Mouse (Mus musculus): ENCODE results near the gene Ube2o. TPM values are rescaled to one million over a fixed set of nuclear protein-coding genes. Genes with fewer than 3 reads are reported as not detected.

Ube2o gene
- polyA plus RNA-seq (2014; fragmentation: Nextera tagmentation; extraction: Ambion mirVana) = 14.7 and 17.1 TPM in 2 replicates

DNA sequence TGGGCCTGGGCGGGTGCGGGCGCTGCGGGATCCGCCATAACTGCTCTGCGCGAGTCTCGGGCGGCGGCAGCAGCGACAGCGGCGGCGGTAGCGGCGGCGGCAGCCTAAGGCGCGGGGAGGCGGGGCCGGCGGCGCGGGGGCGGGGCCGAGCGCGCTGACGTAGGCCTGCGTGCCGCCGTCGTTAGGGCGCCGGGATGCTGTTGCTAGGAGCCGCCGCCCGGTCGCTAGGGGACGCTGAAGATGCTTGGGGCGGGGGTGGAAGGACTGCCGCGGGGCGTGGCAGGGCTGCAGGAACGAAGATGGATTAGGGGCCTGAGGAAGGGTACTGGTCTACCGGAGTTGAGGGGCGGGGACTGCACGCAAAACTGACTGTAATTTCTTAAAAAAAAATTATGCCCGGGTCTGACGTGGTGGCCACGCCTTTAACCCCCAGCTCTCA lies at the start of gene Ube2o:
TSS of gene Ube2o (minus strand) at position 72 of the 439 bp plus-strand sequence.
- no peaks in the 10 kb centered on the region for H3K36me3 ChIP-seq (ENCODE audit: control insufficient read depth, insufficient read depth, low read length)
- WGBS (ENCODE audit: insufficient replicate concordance) = 3% methylated on average over 23 of the region's 51 CpGs
- H3K27ac ChIP-seq (ENCODE audit: low read depth, low read length) = peak within 1 kb of the TSS; percentile 86
- H3K4me2 ChIP-seq = peak within 1 kb of the TSS; percentile 93
- ATAC-seq (replicated peaks; ENCODE audit: insufficient number of reproducible peaks, low FRiP score, low TSS enrichment) = peak; percentile 86
- no peaks in the 10 kb centered on the region for H3K27me3 ChIP-seq (ENCODE audit: control insufficient read depth, insufficient read depth, low read length)
- H3K9me3 ChIP-seq (replicated peaks; ENCODE audit: control insufficient read depth, low read length) = no peaks in the 10 kb centered on the region
- peak within 1 kb of the TSS; percentile 98 for H3K4me3 ChIP-seq (ENCODE audit: low read depth, low read length)
- peak within 1 kb of the TSS; percentile 94 for H3K9ac ChIP-seq (ENCODE audit: low read depth, low read length)
- H3K4me1 ChIP-seq (ENCODE audit: control insufficient read depth, insufficient read depth, low read length) = peaks cover 29% of the 10 kb centered on the region

DNA sequence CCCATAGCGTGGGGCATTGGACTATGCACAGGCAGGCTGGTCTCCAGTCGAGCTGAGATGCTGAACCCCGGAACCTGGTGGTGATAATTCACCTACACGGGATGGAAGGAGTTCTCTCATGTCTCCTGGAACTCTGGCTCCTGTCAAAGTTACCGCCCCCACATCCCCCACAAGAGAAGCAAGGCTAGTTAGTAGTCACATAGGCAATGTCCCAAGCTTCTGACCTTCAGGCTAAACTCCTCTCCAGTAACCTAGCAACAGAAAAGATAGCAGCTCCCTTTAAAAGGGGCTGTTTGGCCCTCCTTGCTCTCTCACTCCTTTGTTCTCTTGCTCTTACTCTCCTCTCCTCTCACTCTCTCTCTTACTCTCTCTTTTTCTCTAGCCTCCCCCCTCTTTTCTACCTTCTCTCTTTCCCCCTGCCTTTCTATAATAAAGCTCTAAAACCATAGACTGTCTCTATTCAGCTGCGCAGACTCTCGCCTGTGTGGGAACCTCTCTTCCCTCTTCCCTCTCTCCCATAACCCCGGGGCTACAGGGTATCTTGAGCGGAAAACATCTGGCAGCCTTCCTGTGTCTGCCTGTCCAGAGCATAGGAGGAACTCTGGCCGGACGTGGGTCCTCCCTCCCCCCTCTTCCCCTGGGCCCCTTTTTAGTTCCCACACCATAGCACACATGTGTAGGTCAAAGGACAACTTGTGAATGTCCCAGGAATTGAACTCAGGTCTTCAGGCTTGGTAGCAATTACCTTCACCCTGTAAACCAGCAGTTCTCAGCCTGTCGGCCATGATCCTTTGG lies 49.1 kb upstream of the Ube2o start:
- no peaks in the 10 kb centered on the region for H3K27me3 ChIP-seq (ENCODE audit: control insufficient read depth, insufficient read depth, low read length)
- no peak for ATAC-seq (replicated peaks; ENCODE audit: insufficient number of reproducible peaks, low FRiP score, low TSS enrichment)
- H3K4me2 ChIP-seq = no peak overlapping the region
- no peaks in the 10 kb centered on the region for H3K36me3 ChIP-seq (ENCODE audit: control insufficient read depth, insufficient read depth, low read length)
- H3K4me3 ChIP-seq (ENCODE audit: low read depth, low read length) = no peak overlapping the region
- H3K4me1 ChIP-seq (ENCODE audit: control insufficient read depth, insufficient read depth, low read length) = peaks cover 17% of the 10 kb centered on the region
- H3K27ac ChIP-seq (ENCODE audit: low read depth, low read length) = peak overlapping the region; percentile 57
- no peaks in the 10 kb centered on the region for H3K9me3 ChIP-seq (replicated peaks; ENCODE audit: control insufficient read depth, low read length)
- no peak overlapping the region for H3K9ac ChIP-seq (ENCODE audit: low read depth, low read length)
- 36% methylated on average over 12 of the region's 12 CpGs for WGBS (ENCODE audit: insufficient replicate concordance)

DNA sequence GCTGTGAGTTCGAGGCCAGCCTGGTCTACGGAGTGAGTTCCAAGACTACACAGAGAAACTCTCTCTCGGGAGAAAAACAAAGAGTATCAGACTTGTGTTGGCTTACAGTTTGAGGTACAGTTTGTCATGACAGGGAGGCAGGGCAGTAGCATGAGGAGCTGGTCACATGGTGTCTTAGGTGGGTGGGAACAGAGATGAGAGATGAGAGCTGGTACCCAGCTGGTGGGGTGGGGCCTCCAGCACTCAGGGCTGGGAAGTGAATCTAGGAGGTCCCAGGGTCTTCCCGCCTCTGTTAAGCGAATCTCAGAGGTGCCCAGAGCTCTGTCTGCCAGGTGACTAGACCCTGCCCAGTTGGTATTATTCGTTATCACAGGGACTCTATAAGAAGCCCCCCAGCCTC lies 48.2 kb upstream of the Ube2o start:
- H3K9ac ChIP-seq (ENCODE audit: low read depth, low read length) = no peak overlapping the region
- ATAC-seq (replicated peaks; ENCODE audit: insufficient number of reproducible peaks, low FRiP score, low TSS enrichment) = no peak
- no peaks in the 10 kb centered on the region for H3K36me3 ChIP-seq (ENCODE audit: control insufficient read depth, insufficient read depth, low read length)
- H3K4me3 ChIP-seq (ENCODE audit: low read depth, low read length) = no peak overlapping the region
- 81% methylated on average over 6 of the region's 6 CpGs for WGBS (ENCODE audit: insufficient replicate concordance)
- H3K4me2 ChIP-seq = no peak overlapping the region; the same call in 1 of the 2 replicates
- H3K27me3 ChIP-seq (ENCODE audit: control insufficient read depth, insufficient read depth, low read length) = no peaks in the 10 kb centered on the region
- peaks cover 26% of the 10 kb centered on the region for H3K4me1 ChIP-seq (ENCODE audit: control insufficient read depth, insufficient read depth, low read length)
- H3K9me3 ChIP-seq (replicated peaks; ENCODE audit: control insufficient read depth, low read length) = no peaks in the 10 kb centered on the region
- peak overlapping the region; percentile 50 for H3K27ac ChIP-seq (ENCODE audit: low read depth, low read length)

DNA sequence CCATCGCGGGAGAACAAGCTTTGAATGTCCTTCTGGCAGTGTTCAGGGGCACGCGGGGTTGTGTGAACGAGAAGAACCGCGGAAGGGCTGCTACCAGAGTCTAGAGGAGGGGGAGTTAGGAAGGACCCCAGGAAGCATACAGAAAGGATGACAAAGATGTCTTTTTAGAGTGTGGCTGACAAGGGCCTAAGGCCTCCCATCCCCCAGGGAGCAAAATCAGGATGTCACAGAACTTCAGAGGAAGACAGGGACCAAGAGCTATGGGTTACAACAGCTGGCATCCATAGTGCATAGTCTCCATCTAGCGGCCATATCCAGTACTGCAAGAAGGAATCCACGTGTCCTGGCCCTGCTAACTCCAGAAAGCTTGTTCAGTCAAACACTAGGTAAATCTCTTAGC lies 47.5 kb upstream of the Ube2o start:
- no peak overlapping the region for H3K27ac ChIP-seq (ENCODE audit: low read depth, low read length)
- ATAC-seq (replicated peaks; ENCODE audit: insufficient number of reproducible peaks, low FRiP score, low TSS enrichment) = no peak
- H3K4me1 ChIP-seq (ENCODE audit: control insufficient read depth, insufficient read depth, low read length) = peaks cover 29% of the 10 kb centered on the region
- H3K36me3 ChIP-seq (ENCODE audit: control insufficient read depth, insufficient read depth, low read length) = no peaks in the 10 kb centered on the region
- 55% methylated on average over 9 of the region's 9 CpGs for WGBS (ENCODE audit: insufficient replicate concordance)
- H3K4me2 ChIP-seq = no peak overlapping the region; the same call in 1 of the 2 replicates
- H3K9me3 ChIP-seq (replicated peaks; ENCODE audit: control insufficient read depth, low read length) = no peaks in the 10 kb centered on the region
- no peak overlapping the region for H3K9ac ChIP-seq (ENCODE audit: low read depth, low read length)
- no peak overlapping the region for H3K4me3 ChIP-seq (ENCODE audit: low read depth, low read length)
- H3K27me3 ChIP-seq (ENCODE audit: control insufficient read depth, insufficient read depth, low read length) = no peaks in the 10 kb centered on the region

DNA sequence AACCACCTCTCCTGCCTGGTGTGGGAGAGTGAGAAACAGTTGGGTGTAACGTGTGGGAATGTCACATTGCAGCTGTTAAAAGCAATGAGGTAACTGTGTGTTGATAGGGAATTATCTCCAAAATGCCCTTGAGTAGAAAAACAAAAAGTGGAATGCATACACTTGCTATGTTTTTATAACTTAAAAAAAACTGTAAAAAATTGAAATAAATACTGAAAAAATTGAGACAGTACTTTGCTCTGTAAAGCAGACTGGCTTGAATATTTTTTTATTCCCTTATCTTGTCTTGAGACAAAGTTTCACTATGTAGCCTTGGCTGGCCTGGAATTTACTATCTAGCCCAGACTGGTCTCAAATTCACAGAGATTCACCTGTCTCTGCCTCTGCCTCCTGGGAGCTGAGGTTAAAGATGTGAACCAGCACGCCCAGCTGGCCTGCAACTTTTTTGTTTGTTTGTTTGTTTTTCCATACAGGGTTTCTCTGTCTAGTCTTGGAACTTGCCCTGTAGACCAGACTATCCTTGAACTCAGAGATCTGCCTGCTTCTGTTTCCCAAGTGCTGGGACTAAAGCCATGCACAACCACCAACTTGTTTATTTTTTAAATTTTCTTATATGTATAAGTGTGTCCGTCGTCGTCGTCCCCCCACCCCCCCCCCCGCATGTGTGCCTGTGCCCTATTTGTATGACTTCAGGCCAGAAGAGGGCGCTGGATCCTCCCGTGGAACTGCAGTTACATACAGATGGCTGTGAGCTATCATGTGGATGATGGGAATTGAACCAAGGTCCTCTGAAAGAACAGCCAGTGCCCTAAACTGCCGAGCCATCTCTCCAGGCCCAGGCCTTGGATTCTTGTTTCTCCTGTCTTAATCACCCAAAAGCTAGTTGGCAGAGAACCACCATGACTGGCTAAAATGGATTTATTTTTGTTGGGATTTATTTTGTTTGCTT lies 46.1 kb upstream of the Ube2o start:
- Histone ChIP-seq H3K27me3 (ENCODE audit: control insufficient read depth, insufficient read depth, low read length) (no peaks in the 10 kb centered on the region), H3K9ac (ENCODE audit: low read depth, low read length) (no peak overlapping the region), H3K36me3 (ENCODE audit: control insufficient read depth, insufficient read depth, low read length) (no peaks in the 10 kb centered on the region), H3K4me2 (no peak overlapping the region), H3K9me3 (replicated peaks; ENCODE audit: control insufficient read depth, low read length) (no peaks in the 10 kb centered on the region), H3K27ac (ENCODE audit: low read depth, low read length) (no peak overlapping the region; the same call in 1 of the 2 replicates), H3K4me3 (ENCODE audit: low read depth, low read length) (no peak overlapping the region), H3K4me1 (ENCODE audit: control insufficient read depth, insufficient read depth, low read length) (peaks cover 39% of the 10 kb centered on the region)
- ATAC-seq (replicated peaks; ENCODE audit: insufficient number of reproducible peaks, low FRiP score, low TSS enrichment) = no peak
- WGBS (ENCODE audit: insufficient replicate concordance) = 36% methylated on average over 10 of the region's 10 CpGs

DNA sequence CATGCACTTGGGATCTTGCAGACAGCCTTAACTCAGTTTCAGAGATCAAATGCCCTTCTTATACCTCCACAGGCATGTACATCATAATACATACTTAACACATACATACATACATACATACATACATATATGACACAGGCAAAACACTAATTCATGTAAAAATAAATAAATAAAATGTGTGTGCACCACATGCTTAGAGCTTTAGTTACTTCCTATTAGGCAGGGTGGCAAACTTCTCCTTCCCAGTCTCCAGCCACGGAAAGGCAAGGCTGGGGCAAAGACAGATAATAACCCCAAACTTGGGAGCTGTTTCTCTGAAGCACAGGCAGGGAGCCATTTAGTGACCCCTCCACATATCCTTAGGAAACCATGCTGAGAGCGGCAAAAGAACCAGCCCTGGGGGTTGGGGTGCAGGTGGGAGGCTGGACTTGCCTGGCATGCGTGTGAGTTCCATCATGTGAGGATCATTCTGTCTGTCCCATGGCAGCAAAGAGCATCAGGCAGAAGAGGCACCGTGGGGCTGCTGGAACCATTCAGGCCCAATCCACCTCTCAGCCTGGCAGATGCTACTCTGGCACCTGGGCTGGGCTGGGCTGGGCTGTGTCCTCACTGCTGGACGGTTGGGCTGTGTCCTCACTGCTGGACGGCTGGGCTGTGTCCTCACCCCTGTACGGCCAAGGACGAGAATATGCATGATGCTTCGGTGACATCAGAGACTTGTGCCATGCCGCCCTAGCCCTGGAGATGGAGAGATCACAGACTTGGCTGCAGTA lies 45.2 kb upstream of the Ube2o start, which contains the start of gene Rhbdf2:
TSS of gene Rhbdf2 (minus strand) at position 721 of the 773 bp plus-strand sequence.
- H3K27me3 ChIP-seq (ENCODE audit: control insufficient read depth, insufficient read depth, low read length) = no peaks in the 10 kb centered on the region
- no peak within 1 kb of the TSS for H3K4me2 ChIP-seq
- no peaks in the 10 kb centered on the region for H3K9me3 ChIP-seq (replicated peaks; ENCODE audit: control insufficient read depth, low read length)
- 47% methylated on average over 10 of the region's 10 CpGs for WGBS (ENCODE audit: insufficient replicate concordance)
- peak within 1 kb of the TSS; percentile 22; the same call in 1 of the 2 replicates for H3K27ac ChIP-seq (ENCODE audit: low read depth, low read length)
- no peak within 1 kb of the TSS for H3K9ac ChIP-seq (ENCODE audit: low read depth, low read length)
- ATAC-seq (replicated peaks; ENCODE audit: insufficient number of reproducible peaks, low FRiP score, low TSS enrichment) = no peak
- H3K4me3 ChIP-seq (ENCODE audit: low read depth, low read length) = no peak within 1 kb of the TSS
- H3K4me1 ChIP-seq (ENCODE audit: control insufficient read depth, insufficient read depth, low read length) = peaks cover 47% of the 10 kb centered on the region
- H3K36me3 ChIP-seq (ENCODE audit: control insufficient read depth, insufficient read depth, low read length) = no peaks in the 10 kb centered on the region

DNA sequence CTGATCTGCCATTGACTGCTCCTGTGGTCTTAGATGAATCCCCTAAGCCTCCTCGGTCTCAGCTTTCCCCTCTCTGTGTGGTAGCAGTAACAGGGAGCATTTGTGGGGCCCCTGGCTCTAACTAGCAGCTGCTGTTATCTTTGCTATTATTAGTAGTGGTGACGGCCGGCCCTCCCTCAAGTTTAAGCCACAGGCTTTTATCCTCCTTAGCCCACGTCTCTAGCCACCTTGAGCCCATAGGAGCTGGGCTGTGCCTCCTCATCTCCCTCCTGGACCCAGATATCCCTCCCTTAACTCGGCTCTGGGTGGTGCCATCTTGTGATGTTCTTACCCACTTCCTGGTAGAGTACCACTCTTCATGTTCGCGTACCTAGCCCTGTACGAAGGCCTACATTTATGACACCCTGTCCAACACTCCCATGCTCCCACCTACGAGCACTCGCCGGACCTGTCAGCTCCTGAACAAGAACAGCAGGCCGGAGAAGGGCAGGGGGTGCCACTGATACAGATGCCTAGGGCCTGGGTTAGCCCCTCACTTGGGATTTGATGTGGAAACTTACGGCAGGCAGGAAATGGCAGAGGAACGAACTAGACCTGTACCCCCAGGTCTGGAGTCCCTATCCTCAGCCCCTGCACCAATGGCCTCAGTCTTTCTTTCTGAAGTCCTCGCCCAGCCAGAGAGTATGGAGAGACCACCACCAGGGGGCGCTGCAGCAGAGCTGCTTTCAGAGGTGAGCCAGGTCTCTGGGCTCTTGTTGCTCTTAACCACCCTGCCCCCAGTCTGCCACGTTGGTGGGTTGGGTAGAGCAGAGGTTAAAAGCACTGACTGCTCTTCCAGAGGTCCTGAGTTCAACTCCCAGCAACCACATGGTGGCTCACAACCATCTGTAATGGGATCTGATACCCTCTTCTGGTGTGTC lies 44.1 kb upstream of the Ube2o start:
- Histone ChIP-seq H3K9ac (ENCODE audit: low read depth, low read length) (no peak overlapping the region; the same call in 1 of the 2 replicates), H3K27me3 (ENCODE audit: control insufficient read depth, insufficient read depth, low read length) (no peaks in the 10 kb centered on the region), H3K27ac (ENCODE audit: low read depth, low read length) (peak overlapping the region; percentile 59), H3K4me3 (ENCODE audit: low read depth, low read length) (no peak overlapping the region), H3K4me2 (peak overlapping the region; percentile 90), H3K36me3 (ENCODE audit: control insufficient read depth, insufficient read depth, low read length) (no peaks in the 10 kb centered on the region), H3K4me1 (ENCODE audit: control insufficient read depth, insufficient read depth, low read length) (peaks cover 59% of the 10 kb centered on the region), H3K9me3 (replicated peaks; ENCODE audit: control insufficient read depth, low read length) (no peaks in the 10 kb centered on the region)
- ATAC-seq (replicated peaks; ENCODE audit: insufficient number of reproducible peaks, low FRiP score, low TSS enrichment) = no peak
- 52% methylated on average over 17 of the region's 17 CpGs for WGBS (ENCODE audit: insufficient replicate concordance)
